In the genomic region with DNA sequence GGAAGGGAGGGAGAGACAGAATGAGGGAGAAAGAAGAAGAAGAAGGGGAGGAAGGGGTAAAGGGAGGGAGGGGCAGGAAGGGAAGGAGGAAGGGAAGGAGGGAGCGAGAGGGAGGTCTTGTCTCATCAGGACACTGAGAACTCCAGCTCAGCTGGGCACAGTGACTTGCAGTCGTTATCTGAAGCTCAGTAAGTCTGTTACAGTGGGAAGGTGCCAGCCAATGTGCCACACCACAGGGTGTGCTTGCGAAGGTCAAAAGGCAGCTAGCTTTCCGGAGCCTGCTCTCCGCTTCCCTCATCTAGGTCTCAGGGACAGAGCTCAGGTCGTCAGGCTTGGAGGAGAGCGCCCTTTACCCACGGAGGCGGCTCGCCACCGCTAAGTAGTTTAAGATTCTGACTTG, we compare ENCODE assay signal across 21 mouse cellular contexts.
A peak's percentile ranks its signal among the peaks of the same experiment; 100 is the strongest.
DNase-seq lines count a peak whose midpoint lies in the region; ATAC-seq lines count a peak whose summit lies in the region.
"Had no signal": no experiment of that assay in that cellular context is flagged by ENCODE, and none has a peak within 500 bp of the region (broad histone marks: within the 10 kb centered on the region; RNA-seq: fewer than 3 reads in every experiment).

No protein-coding gene starts in this region.

- ATAC-seq in intestine, embryonic 16.5 days = no peak
- no peak for ATAC-seq in cerebellum, adult (ENCODE audit: insufficient number of reproducible peaks, low FRiP score, low TSS enrichment)
- ATAC-seq: inflammation-experienced regulatory T-cells, adult 6 months; liver, postnatal 0 days had no signal

- no peak overlapping the region for H3K9ac ChIP-seq in intestine, embryonic 16.5 days (ENCODE audit: low read depth, low read length)
- H3K9ac ChIP-seq: hindbrain, embryonic 13.5 days; kidney, embryonic 15.5 days; limb, embryonic 15.5 days; liver, postnatal 0 days; neural tube, embryonic 12.5 days had no signal

- H3K4me2 ChIP-seq in intestine, embryonic 16.5 days (ENCODE audit: low read depth, low read length) = no peak overlapping the region
- H3K4me2 ChIP-seq: hindbrain, embryonic 13.5 days; kidney, embryonic 15.5 days; limb, embryonic 15.5 days; neural tube, embryonic 12.5 days had no signal

- no peaks in the 10 kb centered on the region for H3K27me3 ChIP-seq in heart, embryonic 10.5 days (ENCODE audit: insufficient read depth, poor library complexity, severe bottlenecking)
- no peaks in the 10 kb centered on the region for H3K27me3 ChIP-seq in intestine, embryonic 16.5 days (replicated peaks; ENCODE audit: control insufficient read depth, insufficient read depth, low read length)
- H3K27me3 ChIP-seq: hindbrain, embryonic 13.5 days; limb, embryonic 15.5 days; neural tube, embryonic 12.5 days had no signal

- H3K9me3 ChIP-seq in heart, embryonic 10.5 days = no peaks in the 10 kb centered on the region
- H3K9me3 ChIP-seq in intestine, embryonic 16.5 days (ENCODE audit: control insufficient read depth, low read length) = no peaks in the 10 kb centered on the region
- H3K9me3 ChIP-seq: embryonic facial prominence, embryonic 10.5 days; hindbrain, embryonic 13.5 days; kidney, embryonic 15.5 days; limb, embryonic 15.5 days; midbrain, embryonic 10.5 days; neural tube, embryonic 12.5 days had no signal

- WGBS in heart, embryonic 10.5 days = 26% methylated on average over 11 of the region's 11 CpGs
- WGBS in intestine, embryonic 16.5 days = 50% methylated on average over 11 of the region's 11 CpGs

- no peaks in the 10 kb centered on the region for H3K36me3 ChIP-seq in heart, embryonic 10.5 days
- H3K36me3 ChIP-seq in intestine, embryonic 16.5 days (ENCODE audit: control insufficient read depth, insufficient read depth, low read length) = no peaks in the 10 kb centered on the region
- H3K36me3 ChIP-seq: embryonic facial prominence, embryonic 10.5 days; hindbrain, embryonic 13.5 days; kidney, embryonic 15.5 days; limb, embryonic 15.5 days; midbrain, embryonic 10.5 days; neural tube, embryonic 12.5 days had no signal

- H3K4me3 ChIP-seq in heart, embryonic 10.5 days = no peak overlapping the region
- H3K4me3 ChIP-seq in intestine, embryonic 16.5 days (ENCODE audit: low read length) = no peak overlapping the region
- H3K4me3 ChIP-seq: embryonic facial prominence, embryonic 10.5 days; hindbrain, embryonic 13.5 days; kidney, embryonic 15.5 days; limb, embryonic 15.5 days; midbrain, embryonic 10.5 days; neural tube, embryonic 12.5 days had no signal

- peak overlapping the region; percentile 36; the same call in 1 of the 2 replicates for H3K27ac ChIP-seq in heart, embryonic 10.5 days
- peak overlapping the region; percentile 33 for H3K27ac ChIP-seq in intestine, embryonic 16.5 days (ENCODE audit: low read length)
- H3K27ac ChIP-seq: embryonic facial prominence, embryonic 10.5 days; hindbrain, embryonic 13.5 days; kidney, embryonic 15.5 days; limb, embryonic 15.5 days; midbrain, embryonic 10.5 days; neural tube, embryonic 12.5 days had no signal

- DNase-seq in heart, embryonic 10.5 days (ENCODE audit: low spot score) = no peak
- no peak for DNase-seq in heart, adult 8-10 months (ENCODE audit: low spot score)
- DNase-seq in ovary, postnatal 36 days (ENCODE audit: low spot score) = peak; percentile 41
- no peak for DNase-seq in ovary, postnatal 10 days (ENCODE audit: low spot score)
- DNase-seq in testis, postnatal 14 days (ENCODE audit: low spot score) = peak; percentile 60
- DNase-seq in spleen, postnatal 14 days (ENCODE audit: low spot score in 2 of 2) = no peak
- DNase-seq: B cell, adult 2 months; cerebellum, adult 2 months; layer of hippocampus, postnatal 36 days; liver, postnatal 0 days; right cerebral cortex, postnatal 25 days; thymus, postnatal 36 days had no signal

- H3K4me1 ChIP-seq in heart, embryonic 10.5 days = peaks cover 38% of the 10 kb centered on the region
- peaks cover 25% of the 10 kb centered on the region for H3K4me1 ChIP-seq in intestine, embryonic 16.5 days (ENCODE audit: control insufficient read depth, insufficient read depth, low read length)
- H3K4me1 ChIP-seq: neural tube, embryonic 12.5 days had no signal

Comparison
In these comparisons a context has a peak if more than half of its experiments do, and no peak if none do; other contexts are left out.
1. DNase-seq: peak in ovary, postnatal 36 days (single experiment) and testis, postnatal 14 days (single experiment); none in heart, embryonic 10.5 days (single experiment), heart, adult 8-10 months (single experiment), ovary, postnatal 10 days (single experiment) and spleen, postnatal 14 days (0 of 2).